Mouse (Mus musculus): ENCODE data around the gene St3gal6. TPM values are rescaled to one million over a fixed set of nuclear protein-coding genes. Genes with fewer than 3 reads are reported as not detected.
A peak's percentile ranks its signal among the peaks of the same experiment; 100 is the strongest.
"Not testable (repeated sequence)": the region's sequence is repeated elsewhere in the genome, so short reads cannot be mapped to it uniquely, and the experiment has no call there.

The St3gal6 gene
- total RNA-seq, 1 experiment from 2014 or later: 22.6 TPM

DNA sequence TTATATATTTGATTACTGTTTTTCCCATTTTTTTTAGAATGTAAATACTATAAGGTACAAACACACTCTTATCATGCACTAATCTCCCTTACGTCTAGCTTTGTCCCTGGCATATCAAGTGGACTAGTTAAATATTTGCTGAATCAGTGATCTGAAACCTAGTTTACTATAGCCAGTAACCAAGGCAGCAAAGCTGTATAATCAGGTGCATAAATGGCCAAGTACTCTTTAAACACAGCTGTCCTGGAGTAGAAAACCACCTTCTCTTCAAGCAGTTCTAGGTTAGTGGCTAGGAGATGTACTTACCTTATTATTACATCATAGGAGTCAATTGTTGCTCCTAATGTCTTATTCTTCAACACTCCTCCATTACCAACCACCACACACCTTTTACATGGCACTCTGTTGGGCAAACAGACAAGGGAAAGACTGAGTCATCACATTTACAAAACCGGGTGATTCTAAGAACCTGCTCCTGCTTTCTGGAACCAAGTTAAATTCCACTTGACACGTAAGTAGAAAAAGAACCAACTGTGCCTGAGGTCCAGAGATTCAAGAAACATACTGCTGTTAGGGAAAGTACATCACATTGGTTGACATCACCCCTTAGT lies 48.4 kb downstream of the St3gal6 start:
- no peak for DNase-seq

GRCm38 (mm10) chr16:58474875-58475274 lies 49.2 kb downstream of the St3gal6 start:
- no peak for DNase-seq

DNA sequence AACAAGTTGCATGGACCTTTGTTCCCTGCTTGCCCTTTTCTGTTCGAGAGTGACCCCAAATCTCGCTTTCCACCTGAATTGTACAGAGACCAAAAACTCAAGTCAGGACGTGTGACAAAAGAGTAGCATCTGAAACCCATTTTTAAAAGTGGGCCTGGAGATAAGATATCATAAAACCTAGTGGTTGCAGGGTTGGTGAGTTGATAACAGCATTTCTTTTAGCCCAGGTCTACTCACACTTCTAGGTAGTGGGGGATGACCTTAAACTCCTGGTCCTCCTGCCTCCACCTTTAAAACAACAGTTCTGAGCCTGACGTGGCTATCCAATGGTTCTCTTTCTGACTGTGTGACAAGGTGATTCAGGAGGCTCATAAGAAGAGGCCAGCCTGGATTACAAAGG lies 53.2 kb downstream of the St3gal6 start:
- DNase-seq: no peak

DNA sequence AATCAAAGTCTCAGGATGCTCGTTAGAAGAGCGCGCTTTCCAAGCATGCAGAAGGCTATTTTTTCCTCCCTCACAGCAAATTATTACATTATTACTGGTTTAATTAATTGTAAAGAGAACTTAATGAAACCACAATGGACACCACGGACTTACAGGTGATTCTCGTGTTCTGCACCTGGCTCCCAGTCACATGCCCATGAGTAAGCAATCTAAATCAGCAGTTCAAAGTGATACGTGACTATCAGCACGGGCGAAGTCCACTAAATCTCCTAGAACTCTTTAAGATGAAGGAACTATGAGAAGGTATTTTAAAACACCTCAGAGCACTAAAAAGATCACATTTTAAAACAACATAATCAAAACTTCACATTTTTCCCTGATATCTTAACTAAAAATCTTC lies 54.0 kb downstream of the St3gal6 start:
- no peak for DNase-seq

- no peak for DNase-seq
These were observed 58.6 kb downstream of the St3gal6 start for GRCm38 (mm10) chr16:58465412-58465811.

DNA sequence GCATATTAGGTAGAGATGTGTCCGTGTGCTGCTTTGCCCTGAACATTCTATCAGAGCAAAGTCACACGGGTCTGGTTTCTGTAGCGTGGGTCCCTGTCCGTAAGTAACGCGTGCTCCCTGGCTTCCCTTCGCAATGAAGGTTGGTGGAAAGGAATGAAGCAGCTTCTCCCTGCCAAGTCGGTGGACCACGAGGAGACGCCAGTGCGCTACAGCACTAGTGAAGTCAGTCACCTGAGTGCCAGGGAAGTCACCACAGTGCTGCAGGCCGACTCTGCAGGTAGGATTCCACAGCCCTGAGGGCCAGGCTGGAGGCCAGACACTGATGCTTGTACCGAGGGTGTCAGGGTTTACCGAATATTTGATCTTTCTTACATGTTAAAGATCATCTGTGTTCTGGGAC lies 60.0 kb downstream of the St3gal6 start:
- no peak for DNase-seq

GRCm38 (mm10) chr16:58462519-58462918 lies 61.5 kb downstream of the St3gal6 start:
- DNase-seq: no peak

DNA sequence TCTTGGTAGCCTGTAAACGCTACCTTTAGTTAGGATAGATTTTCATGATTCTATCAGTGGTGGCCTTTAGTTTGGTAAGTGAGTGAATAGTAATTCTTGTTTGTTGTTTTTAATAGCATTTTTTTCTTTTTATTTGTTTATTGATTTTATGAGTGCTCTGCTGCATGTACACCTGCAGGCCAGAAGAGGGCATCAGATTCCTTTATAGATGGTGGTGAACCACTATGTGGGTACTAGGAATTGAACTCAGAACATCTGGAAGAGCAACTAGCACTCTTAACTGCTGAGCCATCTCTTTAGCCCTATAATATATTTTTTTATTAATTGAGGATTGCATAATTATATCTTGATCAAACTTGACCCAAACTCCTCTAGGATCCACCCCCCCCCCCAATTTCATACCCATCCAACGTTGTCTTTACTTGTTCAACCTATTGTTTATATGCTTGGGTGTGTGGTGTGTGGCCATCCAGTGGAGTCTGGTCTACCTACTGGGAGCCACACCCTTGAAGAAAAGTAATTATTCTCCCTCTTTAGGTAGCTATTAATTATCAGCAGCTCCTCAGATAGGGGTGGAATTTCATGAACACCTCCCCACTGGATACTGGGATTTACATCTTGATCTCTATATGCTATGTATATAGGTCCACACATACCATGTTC lies 62.1 kb downstream of the St3gal6 start:
- DNase-seq: no peak

DNA sequence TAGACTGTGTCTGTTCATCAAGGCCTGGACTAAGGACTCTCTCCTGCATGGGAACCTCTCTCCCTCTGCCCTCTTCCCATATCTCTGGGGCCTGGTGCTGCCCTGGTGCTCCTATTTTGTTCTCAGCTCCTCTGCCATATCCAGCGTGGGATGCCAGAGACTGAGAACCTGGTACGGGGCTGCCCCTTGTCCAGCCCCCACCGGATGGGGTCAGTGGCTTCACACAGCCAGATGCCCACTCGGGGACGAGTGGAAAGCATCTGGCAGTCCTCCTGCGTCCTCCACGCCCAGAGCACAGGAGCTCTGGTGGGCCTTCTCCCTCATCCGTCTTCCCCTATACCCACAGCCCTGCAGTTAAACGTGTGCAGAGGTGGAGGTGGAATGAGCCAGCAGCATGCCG lies 63.7 kb downstream of the St3gal6 start:
- DNase-seq: no peak

- DNase-seq: not testable (repeated sequence)
These were observed 64.1 kb downstream of the St3gal6 start for GRCm38 (mm10) chr16:58459966-58460365.

DNA sequence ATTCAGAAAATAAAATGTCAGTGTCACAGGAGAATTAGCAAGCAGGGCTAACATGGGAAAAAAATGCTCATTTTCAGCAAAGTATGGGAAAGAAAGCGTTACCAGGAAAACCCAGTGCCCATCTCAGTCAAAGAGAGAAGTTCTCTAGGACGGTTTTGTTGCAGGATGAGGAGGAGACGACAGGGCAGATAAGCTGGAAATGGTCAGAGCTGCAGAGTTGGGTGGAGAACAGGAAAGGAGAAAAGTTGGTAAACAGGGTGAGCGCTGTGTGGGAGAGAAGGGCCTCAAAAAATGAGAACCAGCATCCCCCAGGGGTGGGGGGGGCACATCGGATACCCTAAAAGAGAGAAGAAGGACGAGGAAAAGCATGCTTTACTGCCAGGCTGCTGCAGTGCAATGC lies 67.1 kb downstream of the St3gal6 start:
- DNase-seq: no peak

GRCm38 (mm10) chr16:58456445-58456844 lies 67.6 kb downstream of the St3gal6 start:
- DNase-seq: no peak

- no peak for DNase-seq
These were observed 68.9 kb downstream of the St3gal6 start for GRCm38 (mm10) chr16:58455118-58455517.

- peak; percentile 45 for DNase-seq
These were observed 69.4 kb downstream of the St3gal6 start for GRCm38 (mm10) chr16:58454617-58455016.

DNA sequence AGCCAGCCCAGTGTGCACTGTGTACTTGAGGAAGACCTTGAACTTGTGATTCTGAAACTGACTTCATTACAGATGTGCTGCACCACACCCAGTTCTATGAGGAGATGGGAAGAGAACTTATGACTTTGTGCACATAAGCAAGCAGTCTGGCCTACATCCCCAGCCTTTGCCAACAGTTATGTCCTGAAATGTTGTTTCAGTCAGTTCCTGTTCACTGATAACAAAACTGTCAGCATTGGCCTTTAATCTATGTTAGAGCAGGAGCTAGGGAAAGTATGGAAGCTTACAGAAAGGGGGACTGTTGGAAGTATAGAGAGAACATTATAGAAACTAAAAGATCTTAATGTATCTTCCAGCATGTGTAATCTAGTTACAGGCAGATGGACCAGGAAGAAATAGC lies 70.2 kb downstream of the St3gal6 start:
- DNase-seq: no peak

DNA sequence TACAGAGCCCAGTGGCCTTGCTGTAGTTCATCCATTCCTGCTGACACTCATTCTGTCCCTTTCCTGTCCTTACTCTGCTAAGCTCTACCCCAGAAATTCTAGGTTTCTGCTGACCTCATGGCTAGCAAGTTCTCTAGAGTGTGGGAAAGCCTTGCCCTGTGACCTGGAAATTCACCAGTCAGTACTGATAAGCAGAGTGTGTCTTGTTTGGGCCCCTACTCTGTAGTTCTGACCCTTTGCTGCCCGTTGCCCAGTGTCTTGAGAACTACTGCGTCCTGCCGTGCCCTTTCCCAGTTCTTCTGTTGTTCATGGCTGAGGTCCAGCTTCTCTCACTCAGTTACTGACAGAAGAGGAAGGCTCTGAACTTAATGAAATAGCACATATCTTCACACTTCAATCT lies 70.9 kb downstream of the St3gal6 start:
- no peak for DNase-seq

DNA sequence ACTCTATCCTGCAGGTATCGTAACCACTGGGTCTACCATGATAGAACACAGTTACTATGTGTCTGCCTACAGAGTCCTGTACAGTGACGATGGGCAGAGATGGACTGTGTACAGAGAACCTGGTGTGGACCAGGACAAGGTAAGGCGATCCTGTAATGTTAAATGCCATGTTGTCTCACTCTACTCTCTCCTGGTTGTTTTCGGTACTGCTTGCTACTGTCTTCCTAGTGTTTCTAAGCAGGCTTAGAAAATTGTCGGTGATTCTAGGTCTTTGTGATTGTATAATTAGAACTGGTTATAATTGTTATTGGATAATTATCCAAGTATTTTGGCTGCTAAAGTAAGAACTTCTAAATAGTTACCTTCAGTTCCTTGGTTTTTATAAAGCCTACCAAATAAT lies 72.4 kb downstream of the St3gal6 start:
- no peak for DNase-seq

DNA sequence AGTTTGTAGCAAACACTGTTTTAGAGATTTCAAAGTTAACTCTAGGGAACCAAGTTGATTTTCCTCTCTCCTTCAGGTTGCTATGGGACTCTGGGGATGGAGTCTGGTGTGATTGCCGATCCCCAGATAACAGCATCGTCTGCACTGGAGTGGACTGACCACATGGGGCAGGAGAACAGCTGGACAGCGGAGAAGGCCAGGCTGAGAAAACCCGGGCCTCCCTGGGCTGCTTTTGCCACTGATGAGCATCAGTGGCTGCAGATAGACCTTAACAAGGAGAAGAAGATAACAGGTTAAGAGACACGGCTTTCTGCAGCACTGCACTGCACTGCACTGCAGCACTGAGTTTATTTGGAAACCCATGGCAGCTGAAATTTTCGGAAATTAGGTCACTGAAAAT lies 73.4 kb downstream of the St3gal6 start:
- DNase-seq: no peak

DNA sequence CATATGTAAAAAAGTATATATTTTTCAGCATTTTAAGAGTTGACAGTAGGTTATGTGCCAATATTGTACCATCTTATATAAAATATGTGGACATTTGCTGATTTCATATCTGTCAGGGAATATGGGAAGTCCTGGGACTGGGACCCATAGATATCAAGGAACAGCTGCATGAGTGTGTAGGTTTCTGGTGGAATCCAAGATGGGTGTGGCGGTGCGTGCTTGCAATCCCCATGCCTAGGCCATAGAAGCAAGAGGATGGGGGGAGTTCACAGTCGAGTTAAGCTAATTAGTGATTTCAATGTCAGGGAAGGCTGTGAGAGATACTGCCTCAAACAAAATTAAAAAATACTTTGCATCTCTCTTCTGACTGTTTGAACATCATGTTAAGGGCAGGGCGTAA lies 75.0 kb downstream of the St3gal6 start:
- no peak for DNase-seq

- DNase-seq: no peak
These were observed 77.5 kb downstream of the St3gal6 start for GRCm38 (mm10) chr16:58446281-58447259.

DNA sequence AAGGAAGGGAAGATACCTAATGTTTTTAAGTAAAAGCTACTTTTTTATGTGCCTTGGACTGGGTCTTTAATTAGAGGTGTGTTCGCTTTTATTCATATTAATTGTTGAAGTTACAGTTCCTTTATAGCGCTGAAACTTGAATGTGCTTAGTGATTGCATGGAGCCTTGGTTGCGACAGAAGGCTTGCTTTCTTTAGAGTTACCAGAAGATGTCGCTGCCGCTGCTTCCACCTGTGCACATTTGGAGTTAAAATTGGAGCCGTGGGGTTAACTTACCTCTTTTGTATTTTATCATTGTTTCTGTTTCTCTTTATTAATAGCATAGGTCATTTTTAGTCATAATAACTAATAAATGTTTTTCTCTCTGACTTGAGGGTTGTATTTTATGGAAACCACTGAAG lies 79.3 kb downstream of the St3gal6 start:
- DNase-seq: no peak

DNA sequence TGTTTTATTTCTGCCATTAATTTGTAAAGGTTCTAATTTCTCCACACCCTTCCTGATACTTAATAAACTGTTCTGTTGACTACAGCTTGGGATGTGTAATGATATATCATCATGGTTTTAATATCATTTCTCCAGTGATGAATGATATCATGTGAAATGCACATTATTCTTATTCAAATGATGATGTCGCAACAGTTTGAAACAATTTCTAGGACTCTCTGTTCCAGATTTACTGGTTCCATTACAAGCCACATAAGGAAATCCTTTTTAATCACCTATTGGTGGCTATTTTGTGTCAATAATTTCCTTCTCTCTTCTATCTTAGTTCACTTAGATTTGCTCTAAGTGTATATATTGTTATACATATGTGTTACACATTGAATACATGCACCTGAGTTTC lies 91.7 kb downstream of the St3gal6 start:
- no peak for DNase-seq

- DNase-seq: no peak
These were observed 93.8 kb downstream of the St3gal6 start for GRCm38 (mm10) chr16:58430246-58430645.

Data from adrenal gland, postnatal 25 days (tissue).